Mouse (Mus musculus) embryonic fibroblast, embryonic 13.5 days (primary cell): Measurements from ENCODE around the gene Nos1. TPM values are rescaled to one million over a fixed set of nuclear protein-coding genes. Genes with fewer than 3 reads are reported as not detected.

Source experiments
- H3K27ac ChIP-seq: 2 replicates; pipeline ENCODE4 v1.5.1; 2012; ENCODE audit warnings: low read length, control low read depth, inconsistent platforms; ENCODE audit not compliant: insufficient read depth
- H3K4me1 ChIP-seq: 2 replicates; pipeline ENCODE4 v1.6.1; 2011; ENCODE audit warnings: low read length; ENCODE audit not compliant: control insufficient read depth, insufficient read depth
- H3K4me3 ChIP-seq: 2 replicates; pipeline ENCODE4 v1.5.1; 2011; ENCODE audit warnings: mild to moderate bottlenecking, control low read depth, low read length; ENCODE audit not compliant: insufficient read depth
- CTCF ChIP-seq: IDR thresholded peaks from 2 replicates; pipeline ENCODE4 v1.5.1; 2011; ENCODE audit warnings: mild to moderate bottlenecking, control low read depth, low read length, moderate library complexity, borderline replicate concordance; ENCODE audit not compliant: insufficient read depth
- POLR2A ChIP-seq: IDR thresholded peaks from 2 replicates; pipeline ENCODE4 v1.6.1; 2011; ENCODE audit warnings: low read depth, mild to moderate bottlenecking, control low read depth, low read length, moderate library complexity
- polyA plus RNA-seq: library from polyadenylated mRNA; stranded (reverse); fragments of >200 nt; gene quantifications from 2 replicates; pipeline ENCODE4 v1.2.4, GENCODE M21; 2011; ENCODE audit warnings: low read depth; ENCODE audit not compliant: missing spikeins, insufficient read length

The Nos1 gene
- polyA plus RNA-seq, 1 experiment = 0.14 TPM

DNA sequence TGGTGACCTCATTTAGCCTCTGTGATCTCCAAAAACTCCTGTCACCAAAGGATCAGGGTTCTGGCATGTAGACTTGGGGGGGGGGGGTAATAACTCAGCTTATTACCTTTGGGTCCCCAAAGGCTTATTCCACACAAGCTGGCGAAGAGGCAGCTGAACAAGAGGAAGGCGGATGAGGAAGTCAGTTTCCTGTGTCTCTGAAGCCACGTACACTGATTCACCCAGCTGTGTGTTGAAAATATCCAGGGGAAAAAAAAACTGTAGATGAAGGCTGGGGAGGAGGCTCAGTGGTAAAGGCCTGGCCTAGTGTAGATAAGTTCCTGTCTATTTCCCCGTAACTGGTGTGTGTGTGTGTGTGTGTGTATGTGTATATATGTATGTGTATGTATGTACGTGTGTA is 110.7 kb downstream of the Nos1 start:
- TF ChIP-seq CTCF = no peak
- no peak for TF ChIP-seq POLR2A
- Histone ChIP-seq H3K4me1 (no peaks in the 10 kb centered on the region), H3K4me3 (no peak overlapping the region), H3K27ac (no peak overlapping the region)

DNA sequence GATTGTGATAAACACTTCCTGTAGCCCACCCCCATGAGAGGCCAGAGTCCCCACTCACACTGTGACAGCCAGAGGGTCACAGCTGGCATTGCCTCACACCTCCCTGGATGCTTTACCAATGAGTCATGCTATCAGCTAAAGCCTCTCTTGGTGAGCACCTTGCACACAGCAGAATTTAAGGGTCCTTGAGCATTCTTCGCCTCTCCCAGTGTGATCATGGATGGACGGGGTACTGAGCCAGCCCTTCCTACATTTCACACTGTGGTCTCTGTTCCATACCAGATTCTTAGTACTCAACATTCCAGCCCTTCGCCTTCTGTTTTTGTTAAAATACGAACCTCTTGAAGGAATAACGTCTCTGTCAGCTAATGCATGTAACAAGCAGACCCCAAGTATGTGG is 113.2 kb downstream of the Nos1 start:
- H3K4me3 ChIP-seq = no peak overlapping the region
- H3K4me1 ChIP-seq = no peaks in the 10 kb centered on the region
- TF ChIP-seq CTCF = no peak
- no peak for TF ChIP-seq POLR2A
- no peak overlapping the region for H3K27ac ChIP-seq

DNA sequence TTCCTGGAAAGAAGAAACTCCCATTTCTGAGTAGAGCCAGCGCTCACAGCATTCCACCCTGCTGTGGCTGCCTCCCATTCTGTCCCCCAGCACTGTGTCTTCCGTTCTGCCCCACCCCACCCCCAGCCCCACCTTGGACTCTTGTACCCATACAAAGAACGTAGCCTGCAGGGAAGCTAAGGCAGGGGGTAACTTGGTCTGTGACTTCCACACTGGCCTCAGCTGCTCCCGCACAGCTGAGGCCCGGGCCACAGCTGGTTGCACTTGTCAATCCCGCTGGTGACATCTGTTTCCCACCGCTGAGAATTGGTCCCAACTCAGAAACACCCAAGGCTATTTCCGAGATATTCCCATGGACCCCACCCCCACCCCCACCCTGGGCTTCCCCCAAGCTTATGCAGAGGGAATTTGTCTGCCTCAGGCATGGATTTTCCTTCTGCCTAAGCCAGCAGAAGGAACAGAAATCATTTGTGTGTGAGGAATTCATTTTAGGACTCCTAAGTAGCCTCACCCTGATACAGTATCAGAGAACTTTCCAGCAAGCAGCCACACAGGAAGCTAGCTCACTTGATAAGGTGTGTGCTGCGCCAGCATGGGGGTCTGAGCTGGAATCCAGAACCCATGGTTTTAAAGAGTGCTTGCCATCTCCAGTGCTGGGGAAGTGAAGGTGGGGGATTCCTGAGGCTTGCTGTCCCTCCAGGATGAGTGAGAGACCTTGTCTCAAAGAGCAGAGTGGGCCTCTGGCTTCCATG is 117.4 kb downstream of the Nos1 start:
- Histone ChIP-seq H3K27ac (no peak overlapping the region), H3K4me3 (no peak overlapping the region), H3K4me1 (no peaks in the 10 kb centered on the region)
- TF ChIP-seq CTCF = no peak
- no peak for TF ChIP-seq POLR2A

DNA sequence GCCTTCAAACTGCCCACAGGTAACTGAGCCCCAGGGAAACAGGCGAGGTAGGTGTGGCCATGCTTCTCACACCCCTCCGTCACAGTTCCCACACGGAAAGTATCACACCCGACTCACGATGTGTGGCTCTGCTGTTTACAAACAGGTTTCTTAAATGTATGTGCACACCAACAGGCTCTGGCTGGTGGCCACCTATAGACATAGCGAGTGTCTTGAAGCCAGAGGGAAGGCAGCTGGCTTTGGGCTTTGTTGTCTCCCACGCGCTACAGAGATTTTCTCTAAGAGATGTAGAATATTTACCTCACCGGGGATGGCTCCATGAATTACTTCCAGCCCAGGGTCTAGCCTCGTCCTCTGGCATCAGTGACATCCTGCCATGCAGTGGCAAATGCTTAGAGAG is 118.5 kb downstream of the Nos1 start:
- no peak for TF ChIP-seq POLR2A
- no peak for TF ChIP-seq CTCF
- H3K27ac ChIP-seq = no peak overlapping the region
- no peaks in the 10 kb centered on the region for H3K4me1 ChIP-seq
- no peak overlapping the region for H3K4me3 ChIP-seq

DNA sequence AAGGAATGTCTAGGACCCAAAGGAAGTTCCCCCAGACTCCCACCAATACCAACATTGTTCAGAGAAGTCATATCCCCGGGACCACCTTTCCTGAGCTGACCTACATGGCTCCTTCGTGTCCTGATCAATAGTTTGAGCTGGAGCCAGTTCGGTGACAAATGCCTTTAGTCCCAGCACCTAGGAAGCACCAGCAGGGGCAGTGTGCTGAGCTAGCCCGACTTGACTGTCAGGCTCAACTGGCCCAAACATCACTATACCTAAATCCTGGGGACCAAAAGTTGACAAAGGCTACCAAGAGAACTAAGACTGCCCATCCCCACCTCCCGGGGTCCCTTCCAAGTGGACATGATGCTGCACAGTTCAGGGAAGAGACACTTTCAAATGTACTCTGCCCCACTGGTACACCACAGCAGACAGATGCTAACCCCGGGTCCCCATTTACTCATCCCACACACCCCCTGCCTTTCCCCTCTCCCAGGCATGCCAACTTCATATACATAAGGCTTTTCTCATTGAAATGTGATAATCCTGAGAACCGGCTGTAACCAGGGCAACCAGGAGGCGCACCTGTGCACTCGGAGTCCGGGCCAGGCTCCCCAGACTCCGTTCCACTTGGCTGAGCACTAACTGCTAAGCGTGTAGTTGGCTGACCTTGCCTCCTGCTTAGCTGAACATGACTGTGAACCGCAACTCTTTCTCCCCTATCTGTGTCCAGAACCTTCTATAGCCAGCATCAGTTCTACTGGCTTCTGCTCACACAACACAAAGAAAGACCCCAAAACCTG is 120.3 kb downstream of the Nos1 start:
- H3K27ac ChIP-seq = no peak overlapping the region
- no peak for TF ChIP-seq CTCF
- TF ChIP-seq POLR2A = no peak
- no peak overlapping the region for H3K4me3 ChIP-seq
- no peaks in the 10 kb centered on the region for H3K4me1 ChIP-seq

DNA sequence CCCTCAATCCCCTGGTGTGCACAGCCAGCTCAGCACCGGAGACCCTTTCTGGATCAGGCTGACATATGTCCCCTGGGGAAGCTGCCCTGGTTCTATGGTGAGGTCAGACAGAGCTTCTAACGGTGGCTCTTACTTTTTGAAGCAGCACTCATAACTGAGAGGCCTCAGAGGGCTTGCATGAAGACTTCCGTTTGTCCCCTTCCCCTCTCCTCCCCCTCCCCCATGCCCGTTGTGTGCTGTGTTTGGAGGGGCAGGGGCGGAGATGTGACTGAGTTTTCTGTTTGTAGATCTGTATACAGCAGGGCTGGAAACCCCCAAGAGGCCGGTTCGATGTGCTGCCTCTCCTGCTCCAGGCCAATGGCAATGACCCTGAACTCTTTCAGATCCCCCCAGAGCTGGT is 122.7 kb downstream of the Nos1 start:
- H3K4me3 ChIP-seq = no peak overlapping the region
- no peak overlapping the region for H3K27ac ChIP-seq
- TF ChIP-seq POLR2A (no peak), CTCF (no peak)
- no peaks in the 10 kb centered on the region for H3K4me1 ChIP-seq

DNA sequence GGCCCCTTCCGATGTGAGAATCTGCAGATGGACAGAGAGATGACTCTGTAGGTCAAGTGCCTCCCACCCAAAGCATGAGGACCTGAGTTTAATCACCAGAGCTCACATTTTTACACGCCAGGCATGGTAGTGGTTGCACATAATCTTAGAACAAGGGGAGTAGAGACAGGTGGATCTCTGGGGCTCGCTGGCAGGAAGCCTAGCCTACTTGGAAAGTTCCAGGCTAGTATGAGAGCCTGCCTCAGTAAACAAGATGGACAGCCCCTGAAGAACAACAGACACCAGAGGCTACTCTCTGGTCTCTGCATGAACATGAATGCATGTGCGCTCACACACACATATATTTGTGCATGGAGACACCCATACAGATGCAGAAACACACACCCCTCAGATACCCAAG is 124.9 kb downstream of the Nos1 start:
- no peak overlapping the region for H3K27ac ChIP-seq
- no peak overlapping the region for H3K4me3 ChIP-seq
- TF ChIP-seq CTCF (no peak), POLR2A (no peak)
- H3K4me1 ChIP-seq = no peaks in the 10 kb centered on the region

DNA sequence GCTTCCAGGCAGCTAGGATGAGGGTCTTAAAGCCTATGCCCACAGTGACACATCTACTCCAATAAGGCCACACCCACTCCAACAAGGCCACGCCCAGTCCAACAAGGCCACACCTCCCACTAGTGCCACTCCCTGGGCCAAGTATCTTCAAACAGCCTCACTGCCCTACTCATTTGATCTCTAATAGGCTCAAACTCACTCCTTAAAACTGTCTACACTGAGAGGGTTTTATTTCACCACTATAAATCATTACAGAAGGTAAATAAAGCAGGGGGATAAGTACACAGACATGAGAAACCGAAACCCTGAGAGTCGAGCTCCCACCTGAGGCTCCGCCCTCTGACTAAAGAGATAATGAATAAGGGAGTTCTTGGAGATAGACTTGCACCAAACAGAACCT is 128.7 kb downstream of the Nos1 start:
- Histone ChIP-seq H3K4me3 (no peak overlapping the region), H3K4me1 (no peaks in the 10 kb centered on the region), H3K27ac (no peak overlapping the region)
- TF ChIP-seq CTCF (no peak), POLR2A (no peak)

DNA sequence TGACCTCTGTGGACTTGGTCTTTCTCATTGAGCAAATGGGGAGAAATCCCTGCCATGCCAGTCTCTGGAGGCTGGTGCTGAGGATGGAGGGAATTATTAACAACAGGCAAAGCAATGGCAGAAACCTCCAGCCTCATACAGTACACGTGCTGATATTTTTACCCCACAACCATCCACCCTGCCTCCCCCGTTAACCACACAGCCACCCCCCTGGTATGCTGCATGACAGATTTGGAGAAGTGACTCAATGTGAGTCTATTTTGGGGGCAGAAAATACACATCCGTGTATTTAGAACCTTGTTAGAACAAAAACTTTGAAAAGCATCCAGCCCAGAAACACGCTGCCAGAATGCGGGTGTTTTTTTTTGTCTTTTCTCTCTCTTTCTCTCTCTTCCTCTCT is 135.5 kb downstream of the Nos1 start:
- no peak overlapping the region for H3K4me3 ChIP-seq
- H3K27ac ChIP-seq = no peak overlapping the region
- no peaks in the 10 kb centered on the region for H3K4me1 ChIP-seq
- TF ChIP-seq CTCF (no peak), POLR2A (no peak)

DNA sequence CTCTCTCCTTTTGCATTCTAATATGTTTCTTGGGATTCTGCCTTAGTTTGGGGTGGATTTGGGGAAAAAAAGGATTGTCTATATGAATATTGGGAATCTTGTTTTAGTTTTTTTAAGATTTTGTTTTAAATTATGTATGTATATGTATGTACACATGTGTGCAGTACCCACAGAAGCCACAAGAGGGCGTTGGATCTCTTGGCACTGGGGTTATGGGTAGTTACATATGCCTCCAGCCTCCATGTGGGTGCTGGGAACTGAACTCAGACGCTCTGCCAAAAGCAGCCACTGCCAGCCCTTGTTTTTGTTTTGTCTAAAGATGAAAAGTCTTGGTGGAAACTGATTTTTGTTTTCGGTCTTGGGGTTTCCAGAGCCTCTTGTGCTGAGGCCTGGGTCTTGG is 136.1 kb downstream of the Nos1 start:
- no peaks in the 10 kb centered on the region for H3K4me1 ChIP-seq
- TF ChIP-seq CTCF (no peak), POLR2A (no peak)
- no peak overlapping the region for H3K27ac ChIP-seq
- H3K4me3 ChIP-seq = no peak overlapping the region
